Mouse (Mus musculus) cortical plate, adult 2 months (tissue): Measurements from ENCODE around the gene Abi1. TPM values are rescaled to one million over a fixed set of nuclear protein-coding genes. Genes with fewer than 3 reads are reported as not detected.
"Not testable (repeated sequence)": the region's sequence is repeated elsewhere in the genome, so short reads cannot be mapped to it uniquely, and the experiment has no call there.

Experiments
- H3K27ac ChIP-seq: fragments of 200-500 bp; 2 replicates; pipeline ENCODE4 v1.5.1; 2012; ENCODE audit warnings: low read length, control low read depth, inconsistent platforms; ENCODE audit not compliant: insufficient read depth
- H3K4me1 ChIP-seq: fragments of 200-500 bp; 2 replicates; pipeline ENCODE4 v1.6.1; 2011; ENCODE audit warnings: low read length; ENCODE audit not compliant: control insufficient read depth, insufficient read depth
- H3K4me3 ChIP-seq: fragments of 200-500 bp; 2 replicates; pipeline ENCODE4 v1.5.1; 2011; ENCODE audit warnings: mild to moderate bottlenecking, low read length, control low read depth; ENCODE audit not compliant: insufficient read depth
- CTCF ChIP-seq: fragments of 200-500 bp; IDR thresholded peaks from 2 replicates; pipeline ENCODE4 v1.5.1; 2011; ENCODE audit warnings: mild to moderate bottlenecking, control low read depth, low read length; ENCODE audit not compliant: insufficient read depth; ENCODE audit errors: extremely low read depth
- POLR2A ChIP-seq: fragments of 200-500 bp; IDR thresholded peaks from 2 replicates; pipeline ENCODE4 v1.6.1; 2011; ENCODE audit warnings: mild to moderate bottlenecking, low read length, control low read depth; ENCODE audit not compliant: insufficient read depth; ENCODE audit errors: extremely low read depth
- polyA plus RNA-seq: library from polyadenylated mRNA; depleted of rRNA; stranded (reverse); fragments of >200 nt; gene quantifications from 2 replicates; pipeline ENCODE4 v1.2.3, GENCODE M21; 2012; rRNA removed

Abi1 gene
- polyA plus RNA-seq, 1 experiment = 136 TPM

DNA sequence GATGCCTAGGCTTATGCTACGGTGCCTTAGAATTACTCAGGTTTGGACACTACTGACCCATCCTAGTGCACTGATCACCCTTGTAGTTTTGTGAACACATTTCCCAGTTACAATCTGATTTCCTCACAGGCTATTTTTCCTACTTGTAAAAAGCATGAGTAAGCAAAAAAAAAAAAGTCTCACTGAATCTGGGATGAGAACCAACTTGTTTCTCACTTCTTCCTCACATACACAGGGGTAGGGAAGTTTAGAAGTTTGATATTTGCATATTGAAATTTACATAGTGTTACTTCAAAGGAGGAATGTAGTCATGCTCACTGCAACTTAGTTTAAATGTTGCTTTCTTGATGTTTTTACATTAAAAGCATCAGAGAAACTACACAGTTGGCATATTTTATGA, 106.5 kb downstream of the Abi1 start:
- no peak overlapping the region for H3K27ac ChIP-seq
- no peak for TF ChIP-seq POLR2A
- TF ChIP-seq CTCF = no peak
- peaks cover 3% of the 10 kb centered on the region; the same call in 1 of the 2 replicates for H3K4me1 ChIP-seq
- H3K4me3 ChIP-seq = no peak overlapping the region

DNA sequence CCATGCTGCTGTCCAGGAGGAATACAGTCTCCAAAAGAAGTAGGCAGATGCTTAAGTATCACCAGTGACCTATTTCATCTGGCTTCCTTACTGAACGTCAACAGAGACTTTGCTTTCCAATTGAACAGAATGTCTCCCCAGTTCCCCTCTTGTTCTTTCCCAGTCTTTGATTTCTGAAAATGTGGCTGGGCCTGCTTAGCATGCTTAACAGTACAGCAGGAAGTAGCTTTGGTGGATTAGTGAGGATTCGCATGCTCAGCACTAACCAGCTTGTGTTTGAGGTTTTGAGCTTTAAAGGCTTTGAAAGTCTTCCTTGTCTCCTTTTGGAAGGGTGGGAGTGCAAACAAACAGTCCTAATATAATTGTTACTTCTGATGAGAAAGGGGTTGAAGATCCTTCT, 111.8 kb downstream of the Abi1 start:
- Histone ChIP-seq H3K27ac (peak overlapping the region; percentile 84; the same call in 1 of the 2 replicates), H3K4me1 (peaks cover 2% of the 10 kb centered on the region; the same call in 1 of the 2 replicates), H3K4me3 (no peak overlapping the region)
- no peak for TF ChIP-seq CTCF
- no peak for TF ChIP-seq POLR2A

DNA sequence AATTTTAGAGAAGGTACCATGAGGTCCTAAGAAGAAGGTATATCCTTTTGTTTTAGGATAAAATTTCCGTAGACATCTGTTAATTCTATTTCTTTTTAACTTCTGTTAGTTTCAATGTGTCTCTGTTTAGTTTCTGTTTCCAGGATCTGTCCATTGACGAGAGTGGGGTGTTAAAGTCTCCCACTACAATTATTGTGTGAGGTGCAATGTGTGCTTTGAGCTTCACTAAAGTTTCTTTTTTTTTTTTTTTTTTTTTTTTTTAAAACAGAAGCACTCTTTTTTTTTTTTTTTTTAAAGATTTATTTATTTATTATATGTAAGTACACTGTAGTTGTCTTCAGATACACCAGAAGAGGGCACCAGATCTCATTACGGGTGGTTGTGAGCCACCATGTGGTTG, 114.1 kb downstream of the Abi1 start:
- H3K4me3 ChIP-seq, H3K4me1 ChIP-seq, H3K27ac ChIP-seq: not testable (repeated sequence)

DNA sequence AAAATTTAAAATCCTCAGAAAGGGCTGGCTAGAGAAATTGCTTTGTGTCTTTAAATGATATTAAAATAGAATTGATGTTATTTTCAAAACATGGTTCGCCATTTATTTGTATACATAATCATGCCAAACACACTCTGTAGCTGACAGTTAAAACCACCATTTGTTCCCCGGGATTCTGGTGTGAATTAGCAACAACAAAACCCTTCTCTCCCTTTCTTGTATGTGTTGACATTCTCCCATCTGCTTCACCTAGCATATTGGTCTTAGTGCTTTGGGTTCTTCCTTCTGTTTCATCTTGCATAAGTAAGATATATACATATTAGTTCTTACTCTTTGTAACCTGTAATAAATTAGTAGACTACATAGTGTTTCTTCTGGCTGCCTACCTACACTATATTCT, 121.4 kb downstream of the Abi1 start:
- Histone ChIP-seq H3K4me3 (no peak overlapping the region), H3K27ac (no peak overlapping the region), H3K4me1 (no peaks in the 10 kb centered on the region)
- no peak for TF ChIP-seq CTCF
- TF ChIP-seq POLR2A = no peak

DNA sequence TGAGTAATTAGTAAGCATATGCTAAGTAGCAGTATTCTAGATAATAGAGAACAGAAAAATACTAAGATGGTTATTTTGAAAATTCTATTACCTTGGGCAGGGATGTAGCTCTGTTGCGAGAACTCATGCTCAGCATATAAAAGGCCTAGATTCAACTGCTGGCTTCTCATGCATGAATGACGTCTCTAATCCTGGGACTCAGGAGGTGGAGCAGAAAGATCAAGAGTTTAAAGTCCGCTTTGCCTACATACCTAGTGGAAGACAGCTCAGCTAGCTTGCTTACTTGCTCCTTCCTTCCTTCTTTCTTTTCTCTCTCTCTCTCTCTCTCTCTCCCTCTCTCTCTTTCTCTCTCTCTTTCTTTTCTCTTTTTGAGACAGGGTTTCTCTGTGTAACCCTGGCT, 125.6 kb downstream of the Abi1 start:
- H3K4me1 ChIP-seq = no peaks in the 10 kb centered on the region
- no peak overlapping the region for H3K4me3 ChIP-seq
- no peak overlapping the region for H3K27ac ChIP-seq
- TF ChIP-seq CTCF (no peak), POLR2A (no peak)

DNA sequence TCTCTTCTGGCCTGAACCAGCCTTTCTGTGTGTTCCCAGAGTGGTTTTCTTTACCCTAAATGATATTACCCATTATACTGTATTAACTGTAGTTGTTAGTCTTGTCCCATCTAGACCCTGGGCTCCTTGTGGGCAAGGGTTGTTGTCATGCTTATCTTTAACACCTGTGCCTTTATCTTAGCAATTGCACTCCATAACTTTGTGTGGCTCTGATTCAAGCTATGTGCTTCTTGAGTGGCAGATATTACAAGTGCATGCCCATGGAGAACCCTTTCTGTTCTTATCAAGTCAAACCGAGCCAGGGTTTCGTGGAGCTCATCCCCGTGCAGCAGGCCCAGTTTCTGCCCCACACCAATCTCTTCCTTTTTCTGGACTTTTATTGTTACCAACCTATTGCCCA, 136.1 kb downstream of the Abi1 start:
- Histone ChIP-seq H3K4me3 (no peak overlapping the region), H3K27ac (no peak overlapping the region), H3K4me1 (no peaks in the 10 kb centered on the region)
- no peak for TF ChIP-seq CTCF
- TF ChIP-seq POLR2A = no peak

DNA sequence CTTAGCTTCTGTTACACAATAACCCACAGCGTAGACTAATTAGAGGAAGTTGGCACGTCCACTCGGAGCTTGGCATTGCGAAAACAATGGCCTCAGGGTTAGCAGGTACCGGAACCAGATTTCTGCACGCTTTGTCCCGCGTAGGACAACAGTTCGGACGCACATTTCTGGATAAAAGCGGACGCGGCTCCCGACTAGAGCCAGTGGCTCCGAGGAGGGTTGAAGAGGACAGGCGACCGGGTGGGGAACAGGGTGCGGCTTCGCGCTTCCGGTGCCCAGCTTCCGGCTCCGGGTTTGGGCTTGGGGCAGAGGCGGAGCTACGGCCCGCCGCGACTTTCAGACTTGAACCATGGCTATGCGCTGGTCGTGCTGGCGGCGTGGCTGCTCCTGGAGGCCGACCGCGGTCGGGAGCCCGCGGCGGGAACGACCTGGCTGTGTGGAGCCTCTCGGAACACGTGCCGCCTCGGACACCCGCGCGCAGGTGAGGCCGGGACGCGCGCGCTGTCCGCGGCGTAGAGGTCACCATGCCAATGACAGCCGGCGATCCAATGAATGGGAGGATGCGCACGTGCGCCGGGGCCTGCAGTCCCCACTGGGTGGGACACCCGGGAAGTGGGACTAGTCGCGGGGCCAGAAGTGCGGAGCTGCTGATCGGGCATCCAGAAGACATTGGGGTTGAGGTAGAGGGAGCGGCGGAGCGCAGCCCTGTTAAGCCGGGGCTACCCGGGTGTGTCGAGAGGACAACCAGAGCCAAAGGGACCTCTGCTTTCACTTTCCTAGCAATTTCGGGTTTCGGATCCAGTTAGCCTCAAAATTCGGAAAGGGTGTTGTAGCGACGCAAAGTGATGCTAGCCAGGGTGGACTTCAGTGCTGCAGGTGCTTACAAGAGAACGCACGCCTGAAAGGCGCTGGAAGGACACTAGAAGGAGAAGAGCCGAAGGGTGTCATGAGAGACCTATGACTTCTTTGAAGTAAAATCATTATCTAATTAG, 144.5 kb downstream of the Abi1 start, which contains the start of gene Pdss1:
Pdss1 (plus strand) TSS at position 241 of the 992 bp plus-strand sequence.
- H3K4me3 ChIP-seq = peak within 1 kb of the TSS; percentile 62
- no peaks in the 10 kb centered on the region for H3K4me1 ChIP-seq
- TF ChIP-seq POLR2A = peak; percentile 88
- TF ChIP-seq CTCF = no peak
- peak within 1 kb of the TSS; percentile 32 for H3K27ac ChIP-seq

DNA sequence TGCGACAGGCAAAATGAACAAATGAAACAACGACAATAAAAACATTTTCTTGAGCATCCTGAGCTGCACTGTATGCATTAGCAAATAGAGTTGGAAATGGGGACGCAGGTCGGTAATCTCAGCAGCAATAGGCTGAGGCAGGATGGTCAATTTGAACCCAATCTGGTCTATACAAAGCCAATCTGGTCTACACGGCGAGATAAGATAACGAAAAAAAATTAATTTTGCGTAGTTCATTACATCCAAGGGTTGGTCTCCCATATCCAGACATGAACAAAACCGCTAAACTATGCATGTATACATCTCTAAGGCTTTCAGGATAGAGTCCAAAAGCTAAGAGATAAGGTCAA, 145.1 kb downstream of the Abi1 start:
- TF ChIP-seq POLR2A (no peak), CTCF (no peak)

More for the DNA sequence above, 145.1 kb downstream of the Abi1 start:
- H3K4me3 ChIP-seq = peak overlapping the region; percentile 62
- H3K27ac ChIP-seq = peak overlapping the region; percentile 32
- no peaks in the 10 kb centered on the region for H3K4me1 ChIP-seq

Other genes with a start within 250 kb of the Abi1 start
- 20.5 and 20.9 TPM in 2 replicates for gene Pdss1, start 144.7 kb downstream of the Abi1 start, polyA plus RNA-seq
- 44.0 and 46.4 TPM in 2 replicates for gene Acbd5, start 27.9 kb upstream of the Abi1 start, polyA plus RNA-seq
- gene Mastl, start 115.8 kb upstream of the Abi1 start, polyA plus RNA-seq = 0.45 and 0.48 TPM in 2 replicates
- gene Yme1l1, start 116.1 kb upstream of the Abi1 start, polyA plus RNA-seq = 29.3 and 31.4 TPM in 2 replicates
- 0.21 and 0.25 TPM in 2 replicates for gene 4931423N10Rik, start 167.2 kb upstream of the Abi1 start, polyA plus RNA-seq